Mouse (Mus musculus) forebrain, postnatal 0 days (tissue): Measurements from ENCODE around the gene Spred2. TPM values are rescaled to one million over a fixed set of nuclear protein-coding genes. Genes with fewer than 3 reads are reported as not detected.

ENCODE experiments used
- ATAC-seq: fragments of 200-750 bp; cut with Nextera tagmentation; 2 replicates; pipeline ENCODE4 v1.8.0; 2017; ENCODE audit warnings: mild to moderate bottlenecking, moderate library complexity
- DNase-seq: peaks from one replicate; pipeline ENCODE4 v3.0.0-alpha.2; 2015
- H3K27ac ChIP-seq: fragments of 300-500 bp; sonication (generic); 2 replicates; pipeline ENCODE4 v1.5.1; 2014; ENCODE audit warnings: low read depth, mild to moderate bottlenecking, antibody characterized with exemption, low read length, moderate library complexity, mixed read lengths
- H3K27me3 ChIP-seq: fragments of 300-500 bp; sonication (generic); 2 replicates; pipeline ENCODE4 v1.6.1; 2014; ENCODE audit warnings: mild to moderate bottlenecking, low read length, mixed read lengths; ENCODE audit not compliant: insufficient read depth
- H3K36me3 ChIP-seq: fragments of 300-500 bp; sonication (generic); 2 replicates; pipeline ENCODE4 v1.6.1; 2014; ENCODE audit warnings: mild to moderate bottlenecking, moderate library complexity; ENCODE audit not compliant: insufficient read depth
- H3K4me1 ChIP-seq: fragments of 300-500 bp; sonication (generic); 2 replicates; pipeline ENCODE4 v1.6.1; 2014; ENCODE audit warnings: antibody characterized with exemption; ENCODE audit not compliant: insufficient read depth
- H3K4me2 ChIP-seq: fragments of 300-500 bp; sonication (generic); 2 replicates; pipeline ENCODE4 v1.6.1; 2014; ENCODE audit warnings: low read depth, mild to moderate bottlenecking, moderate library complexity
- H3K4me3 ChIP-seq: fragments of 300-500 bp; sonication (generic); 2 replicates; pipeline ENCODE4 v1.5.1; 2014; ENCODE audit warnings: low read depth, low read length, mixed read lengths
- H3K9ac ChIP-seq: fragments of 300-500 bp; sonication (generic); 2 replicates; pipeline ENCODE4 v1.6.1; 2014; ENCODE audit warnings: mild to moderate bottlenecking
- H3K9me3 ChIP-seq: fragments of 300-500 bp; sonication (generic); 2 replicates; pipeline ENCODE4 v1.6.1; 2016; ENCODE audit warnings: low read length
- CTCF ChIP-seq: sonication (generic); IDR thresholded peaks from 2 replicates; pipeline ENCODE4 v1.5.1; 2016; ENCODE audit warnings: antibody characterized with exemption, control low read depth, low read depth
- WGBS: fragments of 180-500 bp; shearing (Covaris S2); extraction: QIAGEN DNeasy Blood & Tissue Kit; methylation state at CpG from one replicate; pipeline ENCODE4 v1.1.7; 2014; 5-methylcytosine and 5-hydroxymethylcytosine counted together
- polyA plus RNA-seq: library from polyadenylated mRNA; unstranded; fragments of >200 nt; fragmentation: Nextera tagmentation; extraction: Ambion mirVana; gene quantifications from 2 replicates; pipeline ENCODE4 v1.2.1, GENCODE M21; 2015
- total RNA-seq: library from RNA; depleted of rRNA; stranded (reverse); fragments of >200 nt; gene quantifications from 2 replicates; pipeline ENCODE4 v1.2.3, GENCODE M21; 2014

Spred2 gene
- total and polyA plus RNA-seq, 2 experiments from 2014 or later = 9.1 to 15.5 TPM

- Histone ChIP-seq H3K27ac (no peak overlapping the region), H3K4me2 (no peak overlapping the region), H3K4me1 (peaks cover 2% of the 10 kb centered on the region; the same call in 1 of the 2 replicates), H3K4me3 (no peak overlapping the region), H3K9me3 (no peaks in the 10 kb centered on the region), H3K27me3 (no peaks in the 10 kb centered on the region), H3K36me3 (no peaks in the 10 kb centered on the region), H3K9ac (no peak overlapping the region)
- ATAC-seq (no peak), DNase-seq (no peak)
- TF ChIP-seq CTCF = no peak
- WGBS = 41% methylated on average over 17 of the region's 17 CpGs
Measured at GRCm38 (mm10) chr11:19986871-19987755, 62.9 kb downstream of the Spred2 start.

DNA sequence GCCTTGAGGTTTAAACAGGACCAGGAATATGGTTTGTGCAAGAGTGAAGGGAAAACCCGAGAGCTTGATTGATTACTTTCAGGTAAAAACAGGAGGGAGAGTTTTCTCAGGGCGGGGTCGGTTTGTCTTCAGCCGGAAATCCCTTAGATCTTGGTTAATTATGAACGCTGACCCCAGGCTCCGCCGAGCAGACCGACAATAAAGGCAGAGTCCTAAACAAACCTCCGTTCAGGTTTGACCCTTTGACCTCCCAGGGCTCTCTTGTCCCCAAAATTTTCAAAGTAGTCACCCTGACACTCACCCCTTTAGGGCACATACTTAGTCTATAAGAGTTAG lies 63.5 kb downstream of the Spred2 start:
- H3K9me3 ChIP-seq = no peaks in the 10 kb centered on the region
- ATAC-seq = no peak
- H3K9ac ChIP-seq = no peak overlapping the region
- no peak overlapping the region for H3K4me3 ChIP-seq
- H3K4me1 ChIP-seq = peaks cover 2% of the 10 kb centered on the region; the same call in 1 of the 2 replicates
- no peak for TF ChIP-seq CTCF
- WGBS = 26% methylated on average over 9 of the region's 9 CpGs
- no peaks in the 10 kb centered on the region for H3K36me3 ChIP-seq
- no peak for DNase-seq
- no peaks in the 10 kb centered on the region for H3K27me3 ChIP-seq
- no peak overlapping the region for H3K27ac ChIP-seq
- no peak overlapping the region for H3K4me2 ChIP-seq

DNA sequence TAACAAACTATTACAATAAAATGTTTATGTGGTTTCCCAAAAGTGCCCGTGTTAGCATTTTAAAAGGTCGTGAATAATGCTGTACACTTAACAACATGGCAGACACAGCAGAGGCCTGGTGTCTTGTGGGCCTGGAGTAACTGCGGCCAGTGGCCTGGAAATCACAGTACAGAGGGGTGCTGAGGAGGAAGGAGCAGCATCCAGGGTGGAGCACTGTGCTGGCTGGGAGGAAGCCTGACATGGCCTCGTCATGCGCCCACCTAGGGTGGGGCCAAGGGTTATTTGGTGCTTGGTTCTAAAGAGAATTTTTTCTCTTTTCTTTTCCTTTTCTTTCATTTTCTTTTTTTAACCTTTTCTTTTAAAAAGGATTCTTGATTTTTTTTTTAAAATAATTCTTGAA lies 64.0 kb downstream of the Spred2 start:
- Histone ChIP-seq H3K4me1 (peaks cover 2% of the 10 kb centered on the region; the same call in 1 of the 2 replicates), H3K27ac (no peak overlapping the region), H3K27me3 (no peaks in the 10 kb centered on the region), H3K4me2 (no peak overlapping the region), H3K9me3 (no peaks in the 10 kb centered on the region), H3K4me3 (no peak overlapping the region), H3K9ac (no peak overlapping the region), H3K36me3 (no peaks in the 10 kb centered on the region)
- ATAC-seq (no peak), DNase-seq (no peak)
- TF ChIP-seq CTCF = no peak
- WGBS = 70% methylated on average over 5 of the region's 5 CpGs

GRCm38 (mm10) chr11:19988631-19989030 lies 64.5 kb downstream of the Spred2 start:
- Histone ChIP-seq H3K27me3 (no peaks in the 10 kb centered on the region), H3K4me3 (no peak overlapping the region), H3K9me3 (no peaks in the 10 kb centered on the region), H3K4me1 (peaks cover 2% of the 10 kb centered on the region; the same call in 1 of the 2 replicates), H3K27ac (no peak overlapping the region), H3K9ac (no peak overlapping the region), H3K4me2 (no peak overlapping the region), H3K36me3 (no peaks in the 10 kb centered on the region)
- 80% methylated on average over 6 of the region's 6 CpGs for WGBS
- ATAC-seq = no peak
- TF ChIP-seq CTCF = no peak
- no peak for DNase-seq

- ATAC-seq = no peak
- no peak for DNase-seq
- 95% methylated on average over 13 of the region's 13 CpGs for WGBS
- peaks cover 2% of the 10 kb centered on the region; the same call in 1 of the 2 replicates for H3K4me1 ChIP-seq
- no peaks in the 10 kb centered on the region for H3K27me3 ChIP-seq
- no peak overlapping the region for H3K9ac ChIP-seq
- no peak overlapping the region for H3K4me2 ChIP-seq
- no peaks in the 10 kb centered on the region for H3K9me3 ChIP-seq
- no peak overlapping the region for H3K27ac ChIP-seq
- H3K36me3 ChIP-seq = no peaks in the 10 kb centered on the region
- TF ChIP-seq CTCF = no peak
- H3K4me3 ChIP-seq = no peak overlapping the region
Measured at GRCm38 (mm10) chr11:19989141-19989910, 65.2 kb downstream of the Spred2 start.

- no peak for TF ChIP-seq CTCF
- ATAC-seq = no peak
- DNase-seq = no peak
- Histone ChIP-seq H3K9ac (no peak overlapping the region), H3K4me3 (no peak overlapping the region), H3K27ac (no peak overlapping the region), H3K9me3 (no peaks in the 10 kb centered on the region), H3K4me2 (no peak overlapping the region), H3K27me3 (no peaks in the 10 kb centered on the region), H3K36me3 (no peaks in the 10 kb centered on the region), H3K4me1 (peaks cover 2% of the 10 kb centered on the region; the same call in 1 of the 2 replicates)
- WGBS = 82% methylated on average over 2 of the region's 2 CpGs
Measured at GRCm38 (mm10) chr11:19990731-19991130, 66.6 kb downstream of the Spred2 start.
